Mouse (Mus musculus): Measurements from ENCODE around the gene Tldc2. TPM values are rescaled to one million over a fixed set of nuclear protein-coding genes. Genes with fewer than 3 reads are reported as not detected.

Gene Tldc2
- polyA plus RNA-seq, 1 experiment, result 0.19 TPM

Other genes with a start within 250 kb of the Tldc2 start
- 4.6 and 4.8 TPM in 2 replicates for gene Tgif2, start 247.0 kb upstream of the Tldc2 start, polyA plus RNA-seq (2012; rRNA removed)
- gene 4930518I15Rik, start 229.1 kb upstream of the Tldc2 start, polyA plus RNA-seq (2012; rRNA removed), result 3.7 and 3.9 TPM in 2 replicates
- 110 and 134 TPM in 2 replicates for gene Rab5if, start 223.9 kb upstream of the Tldc2 start, polyA plus RNA-seq (2012; rRNA removed)
- gene Sla2, start 199.9 kb upstream of the Tldc2 start, polyA plus RNA-seq (2012; rRNA removed), result 0.28 and 0.31 TPM in 2 replicates
- 37.0 and 42.9 TPM in 2 replicates for gene Ndrg3, start 95.0 kb upstream of the Tldc2 start, polyA plus RNA-seq (2012; rRNA removed)
- 5.7 and 6.6 TPM in 2 replicates for gene Dsn1, start 79.9 kb upstream of the Tldc2 start, polyA plus RNA-seq (2012; rRNA removed)
- 3.0 and 7.1 TPM in 2 replicates for gene Soga1, start 7.8 kb upstream of the Tldc2 start, polyA plus RNA-seq (2012; rRNA removed)
- 57.2 and 77.9 TPM in 2 replicates for gene Samhd1, start 48.2 kb downstream of the Tldc2 start, polyA plus RNA-seq (2012; rRNA removed)
- gene Rbl1, start 117.5 kb downstream of the Tldc2 start, polyA plus RNA-seq (2012; rRNA removed), result 6.3 and 7.0 TPM in 2 replicates
- gene Rpn2, start 192.0 kb downstream of the Tldc2 start, polyA plus RNA-seq (2012; rRNA removed), result 185 and 189 TPM in 2 replicates
- gene Mroh8, start 192.5 kb downstream of the Tldc2 start, polyA plus RNA-seq (2012; rRNA removed), result 0.07 and 0.25 TPM in 2 replicates

Data from urinary bladder, adult 2 months (tissue).